Mouse (Mus musculus) embryonic facial prominence, embryonic 13.5 days (tissue): ENCODE measurements at regions not wholly inside any gene's neighbourhood (a gene's known extent, or its start where the extent isn't known, plus 50 kb on each side); places are given as distances from the start of the nearest gene placed in this dataset.

Source experiments
- ATAC-seq: fragments of 200-750 bp; cut with Nextera tagmentation; 2 replicates; pipeline ENCODE4 v1.8.0; 2017; ENCODE audit warnings: low read depth; ENCODE audit not compliant: insufficient number of reproducible peaks, insufficient read depth, low FRiP score, low TSS enrichment
- H3K27ac ChIP-seq: fragments of 300-500 bp; sonication (generic); 2 replicates; pipeline ENCODE4 v1.5.1; 2015; ENCODE audit warnings: moderate library complexity, mild to moderate bottlenecking, inconsistent platforms
- H3K27me3 ChIP-seq: fragments of 300-500 bp; sonication (generic); 2 replicates; pipeline ENCODE4 v1.6.1; 2015; ENCODE audit warnings: mild to moderate bottlenecking, inconsistent platforms
- H3K36me3 ChIP-seq: fragments of 300-500 bp; sonication (generic); 2 replicates; pipeline ENCODE4 v1.6.1; 2015; ENCODE audit warnings: mild to moderate bottlenecking, inconsistent platforms
- H3K4me1 ChIP-seq: fragments of 300-500 bp; sonication (generic); 2 replicates; pipeline ENCODE4 v1.6.1; 2015; ENCODE audit warnings: inconsistent platforms
- H3K4me2 ChIP-seq: fragments of 300-500 bp; sonication (generic); 2 replicates; pipeline ENCODE4 v1.6.1; 2015; ENCODE audit warnings: moderate library complexity, mild to moderate bottlenecking, inconsistent platforms
- H3K4me3 ChIP-seq: fragments of 300-500 bp; sonication (generic); 2 replicates; pipeline ENCODE4 v1.5.1; 2015; ENCODE audit warnings: mild to moderate bottlenecking, inconsistent platforms
- H3K9ac ChIP-seq: fragments of 300-500 bp; sonication (generic); 2 replicates; pipeline ENCODE4 v1.6.1; 2015; ENCODE audit warnings: mild to moderate bottlenecking, inconsistent platforms
- H3K9me3 ChIP-seq: fragments of 300-500 bp; sonication (generic); 2 replicates; pipeline ENCODE4 v1.6.1; 2016; ENCODE audit warnings: inconsistent platforms
- WGBS: fragments of 180-500 bp; shearing (Covaris S2); methylation state at CpG from one replicate; pipeline ENCODE4 v1.1.7; 2015; ENCODE audit warnings: mixed read lengths; 5-methylcytosine and 5-hydroxymethylcytosine counted together

GRCm38 (mm10) chr3:41201782-41202181 is 118.9 kb upstream of the Pgrmc2 start:
- Histone ChIP-seq H3K4me1 (no peaks in the 10 kb centered on the region), H3K9me3 (no peaks in the 10 kb centered on the region), H3K27me3 (no peaks in the 10 kb centered on the region), H3K27ac (no peak overlapping the region), H3K4me2 (no peak overlapping the region), H3K36me3 (no peaks in the 10 kb centered on the region), H3K4me3 (no peak overlapping the region), H3K9ac (no peak overlapping the region)
- no peak for ATAC-seq
- WGBS = 30% methylated on average over 4 of the region's 4 CpGs

GRCm38 (mm10) chr3:41200026-41200425 is 117.2 kb upstream of the Pgrmc2 start:
- Histone ChIP-seq H3K9ac (no peak overlapping the region), H3K4me2 (no peak overlapping the region), H3K9me3 (no peaks in the 10 kb centered on the region), H3K4me3 (no peak overlapping the region), H3K27ac (no peak overlapping the region), H3K4me1 (peaks cover 4% of the 10 kb centered on the region; the same call in 1 of the 2 replicates), H3K27me3 (no peaks in the 10 kb centered on the region), H3K36me3 (no peaks in the 10 kb centered on the region)
- WGBS = 84% methylated on average over 5 of the region's 5 CpGs
- no peak for ATAC-seq

- Histone ChIP-seq H3K4me3 (no peak overlapping the region), H3K9me3 (no peaks in the 10 kb centered on the region), H3K9ac (no peak overlapping the region), H3K27me3 (no peaks in the 10 kb centered on the region), H3K4me1 (peaks cover 11% of the 10 kb centered on the region; the same call in 1 of the 2 replicates), H3K27ac (no peak overlapping the region), H3K36me3 (no peaks in the 10 kb centered on the region), H3K4me2 (no peak overlapping the region)
- ATAC-seq = no peak
- 85% methylated on average over 15 of the region's 15 CpGs for WGBS
Observed at GRCm38 (mm10) chr3:41198216-41198976, 115.5 kb upstream of the Pgrmc2 start.

- ATAC-seq = no peak
- H3K27me3 ChIP-seq = no peaks in the 10 kb centered on the region
- 0 out of 2 replicates have a peak overlapping the region, but pooled peaks have one; percentile 5 for H3K27ac ChIP-seq
- H3K36me3 ChIP-seq = no peaks in the 10 kb centered on the region
- peaks cover 11% of the 10 kb centered on the region; the same call in 1 of the 2 replicates for H3K4me1 ChIP-seq
- H3K9ac ChIP-seq = no peak overlapping the region
- no peaks in the 10 kb centered on the region for H3K9me3 ChIP-seq
- no peak overlapping the region for H3K4me2 ChIP-seq
- no peak overlapping the region for H3K4me3 ChIP-seq
- WGBS = 65% methylated on average over 7 of the region's 7 CpGs
Observed at GRCm38 (mm10) chr3:41195113-41195975, 112.5 kb upstream of the Pgrmc2 start.

GRCm38 (mm10) chr3:41194311-41195112 is 111.7 kb upstream of the Pgrmc2 start:
- Histone ChIP-seq H3K36me3 (no peaks in the 10 kb centered on the region), H3K4me2 (no peak overlapping the region), H3K9me3 (no peaks in the 10 kb centered on the region), H3K4me1 (peaks cover 11% of the 10 kb centered on the region; the same call in 1 of the 2 replicates), H3K9ac (no peak overlapping the region), H3K27me3 (no peaks in the 10 kb centered on the region), H3K27ac (0 out of 2 replicates have a peak overlapping the region, but pooled peaks have one; percentile 5), H3K4me3 (no peak overlapping the region)
- WGBS = 74% methylated on average over 9 of the region's 9 CpGs
- ATAC-seq = no peak

- no peak overlapping the region for H3K4me3 ChIP-seq
- H3K36me3 ChIP-seq = no peaks in the 10 kb centered on the region
- no peak for ATAC-seq
- no peak overlapping the region for H3K9ac ChIP-seq
- H3K27ac ChIP-seq = no peak overlapping the region
- peaks cover 9% of the 10 kb centered on the region; the same call in 1 of the 2 replicates for H3K4me1 ChIP-seq
- H3K4me2 ChIP-seq = no peak overlapping the region
- no peaks in the 10 kb centered on the region for H3K27me3 ChIP-seq
- WGBS = 62% methylated on average over 10 of the region's 10 CpGs
- H3K9me3 ChIP-seq = no peaks in the 10 kb centered on the region
Observed at GRCm38 (mm10) chr3:41185305-41186097, 102.7 kb upstream of the Pgrmc2 start.

GRCm38 (mm10) chr3:41184375-41184774 is 101.5 kb upstream of the Pgrmc2 start:
- WGBS = 83% methylated on average over 7 of the region's 7 CpGs
- H3K4me2 ChIP-seq = no peak overlapping the region

GRCm38 (mm10) chr3:41182900-41183595 is 100.2 kb upstream of the Pgrmc2 start:
- Histone ChIP-seq H3K9me3 (no peaks in the 10 kb centered on the region), H3K9ac (0 out of 2 replicates have a peak overlapping the region, but pooled peaks have one; percentile 22), H3K27me3 (no peaks in the 10 kb centered on the region), H3K4me2 (no peak overlapping the region), H3K4me1 (peaks cover 9% of the 10 kb centered on the region; the same call in 1 of the 2 replicates), H3K27ac (no peak overlapping the region), H3K36me3 (no peaks in the 10 kb centered on the region), H3K4me3 (no peak overlapping the region)
- ATAC-seq = no peak
- WGBS = 70% methylated on average over 10 of the region's 10 CpGs

More at GRCm38 (mm10) chr3:41184375-41184774, 101.5 kb upstream of the Pgrmc2 start:
- no peak overlapping the region for H3K27ac ChIP-seq
- no peak overlapping the region for H3K9ac ChIP-seq
- no peak overlapping the region for H3K4me3 ChIP-seq
- no peaks in the 10 kb centered on the region for H3K36me3 ChIP-seq
- H3K9me3 ChIP-seq = no peaks in the 10 kb centered on the region
- H3K27me3 ChIP-seq = no peaks in the 10 kb centered on the region
- ATAC-seq = no peak
- peaks cover 9% of the 10 kb centered on the region; the same call in 1 of the 2 replicates for H3K4me1 ChIP-seq

- WGBS = 49% methylated on average over 15 of the region's 15 CpGs
- Histone ChIP-seq H3K27me3 (no peaks in the 10 kb centered on the region), H3K27ac (no peak overlapping the region), H3K9me3 (no peaks in the 10 kb centered on the region), H3K4me1 (peaks cover 9% of the 10 kb centered on the region; the same call in 1 of the 2 replicates), H3K4me3 (no peak overlapping the region), H3K4me2 (no peak overlapping the region), H3K9ac (0 out of 2 replicates have a peak overlapping the region, but pooled peaks have one; percentile 22), H3K36me3 (no peaks in the 10 kb centered on the region)
- no peak; the same call in 1 of the 2 replicates for ATAC-seq
Observed at GRCm38 (mm10) chr3:41182036-41182899, 99.4 kb upstream of the Pgrmc2 start.
